Mouse (Mus musculus) kidney, postnatal 10 days (tissue): ENCODE measurements around the gene Olfr922.

Experiments
- DNase-seq: peaks from one replicate; pipeline ENCODE4 v3.0.0; 2021; ENCODE audit warnings: mixed read lengths

Gene Olfr922

DNA sequence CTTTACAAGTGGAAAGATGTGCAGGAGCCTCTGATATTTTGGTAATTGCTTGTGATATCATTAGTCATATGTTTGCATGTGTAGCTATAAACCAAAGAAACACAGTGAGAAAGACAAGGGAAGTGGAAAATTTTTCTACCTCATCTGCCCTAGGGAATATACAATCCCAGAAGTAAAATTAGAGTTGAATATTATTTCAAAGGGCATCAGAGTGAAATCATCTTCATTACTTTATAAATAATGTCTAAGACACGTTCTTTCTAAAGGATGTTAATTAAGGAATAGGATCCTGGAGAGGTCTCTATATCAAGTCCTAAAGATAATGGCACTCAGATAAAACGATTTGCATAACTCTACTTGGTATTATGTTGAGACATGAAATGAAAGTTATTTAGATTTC is at the start of gene Olfr922:
Gene Olfr922 (plus strand): TSS at position 301 of the 400 bp plus-strand sequence.
- no peak for DNase-seq

DNA sequence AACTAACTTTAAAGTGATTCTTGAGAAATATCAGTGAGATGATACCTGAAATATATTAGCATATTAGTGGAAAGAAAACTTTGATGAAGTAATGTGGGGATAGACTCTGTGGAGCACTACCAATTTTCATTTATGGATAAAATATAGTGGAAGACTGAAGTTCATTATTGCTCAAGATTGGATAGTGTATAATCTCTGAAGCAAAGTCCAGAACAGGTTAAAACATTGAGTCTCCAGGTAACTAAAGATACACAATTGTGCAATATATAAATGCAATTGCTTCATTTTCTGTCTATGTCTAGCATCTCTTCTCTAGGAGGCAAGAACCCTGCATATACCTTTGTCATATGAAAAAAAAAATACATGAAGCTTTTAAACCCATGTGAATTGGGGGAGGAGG is 41.6 kb upstream of the Olfr922 start, which contains the start of gene Olfr921:
Gene Olfr921 (plus strand): TSS at position 301 of the 400 bp plus-strand sequence.
- DNase-seq = no peak

DNA sequence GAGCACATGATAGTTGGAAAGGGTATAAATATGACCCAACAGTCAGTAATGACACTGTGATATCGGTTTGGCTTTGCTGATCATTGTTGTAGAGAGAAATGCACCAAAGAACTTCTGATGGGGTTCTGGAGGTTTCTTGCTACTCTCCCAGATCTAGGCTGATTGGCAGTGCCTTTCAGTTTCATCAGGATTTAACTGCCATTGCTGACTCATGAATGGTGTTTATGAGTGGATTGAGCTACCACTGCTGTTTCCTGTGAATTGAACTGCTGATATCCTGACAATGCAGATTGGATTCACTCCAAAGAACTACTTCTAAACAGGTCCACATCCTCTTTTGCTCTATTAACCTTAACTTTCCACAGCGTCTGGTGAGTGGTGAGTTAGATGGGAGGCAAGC is 21.7 kb upstream of the Olfr922 start:
- no peak for DNase-seq

DNA sequence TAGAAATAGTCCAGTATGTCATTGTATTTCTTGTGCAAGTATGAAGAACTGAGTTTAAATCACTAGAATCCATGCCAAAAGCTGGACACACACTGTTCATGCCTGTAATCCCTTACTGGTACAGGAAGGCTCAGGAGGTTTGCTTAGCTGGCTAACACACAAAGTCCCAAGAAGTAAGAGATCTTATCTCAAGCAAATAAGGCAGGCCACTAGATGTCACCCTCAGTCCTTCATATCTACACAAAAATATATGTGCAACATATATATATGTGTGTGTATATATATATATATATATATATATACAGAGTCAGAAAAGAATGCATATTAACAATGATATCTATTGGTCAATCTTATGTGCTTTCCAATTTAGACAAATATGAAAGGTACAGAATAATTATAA is 8.7 kb upstream of the Olfr922 start:
- DNase-seq = no peak

DNA sequence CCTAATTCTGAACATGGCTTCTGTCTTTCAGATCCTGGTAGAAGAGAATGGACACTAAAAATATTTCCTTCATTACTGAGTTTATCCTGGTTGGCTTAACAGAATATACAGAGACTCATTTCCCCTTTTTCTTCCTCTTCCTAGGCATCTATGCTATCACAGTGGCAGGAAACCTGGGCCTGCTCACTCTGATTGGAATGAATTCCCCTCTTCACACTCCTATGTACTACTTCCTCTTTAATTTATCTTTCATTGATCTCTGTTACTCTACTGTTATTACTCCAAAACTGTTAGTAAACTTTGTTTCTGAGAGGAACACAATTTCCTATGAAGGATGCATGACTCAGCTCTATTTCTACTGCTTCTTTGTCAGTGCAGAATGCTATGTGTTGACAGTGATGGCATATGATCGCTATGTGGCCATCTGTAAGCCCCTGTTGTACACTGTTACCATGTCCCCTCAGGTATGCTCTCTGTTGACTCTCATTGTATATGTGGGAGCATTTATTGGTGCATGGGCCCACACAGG is 1.1 kb downstream of the Olfr922 start:
- no peak for DNase-seq

DNA sequence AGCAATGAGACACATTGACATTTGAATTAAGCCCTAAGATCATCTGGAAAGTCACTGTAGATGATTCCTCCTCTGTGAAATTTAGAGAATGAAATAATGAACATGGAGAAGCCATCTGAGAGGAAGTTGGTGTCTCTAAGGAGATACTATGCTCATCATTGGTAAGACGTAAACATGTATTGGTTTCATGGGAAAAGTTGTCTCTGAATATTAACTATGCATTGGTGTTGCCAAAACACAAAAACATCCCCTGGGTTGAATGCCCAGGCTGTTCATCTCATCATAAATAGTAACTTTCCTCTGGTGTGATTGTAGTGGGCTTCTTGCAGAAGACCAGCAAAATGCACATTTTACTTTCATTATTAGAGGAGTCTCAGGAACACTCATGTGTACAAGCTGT is 11.8 kb downstream of the Olfr922 start, which contains the start of gene Olfr923:
Gene Olfr923 (plus strand): TSS at position 301 of the 400 bp plus-strand sequence.
- DNase-seq = no peak

DNA sequence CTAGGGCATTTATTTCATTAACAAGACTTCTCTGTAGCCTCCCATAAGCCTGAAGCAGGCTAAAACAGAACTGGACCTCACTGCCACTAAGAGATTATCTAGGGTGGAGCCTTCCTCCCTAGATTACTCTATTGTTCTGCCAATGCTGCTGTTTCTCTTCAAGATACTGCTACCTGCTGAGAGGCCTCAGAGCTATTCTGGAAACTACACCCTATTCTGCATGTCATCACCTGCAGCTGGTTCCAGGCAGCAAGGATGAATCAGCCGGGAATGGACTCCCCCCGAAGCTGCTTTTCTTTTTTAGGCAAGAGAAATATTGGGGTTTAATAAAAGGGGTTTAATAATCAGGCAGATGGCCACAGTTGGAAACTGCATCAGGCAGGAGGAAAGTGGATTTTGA is 18.6 kb downstream of the Olfr922 start:
- no peak for DNase-seq

DNA sequence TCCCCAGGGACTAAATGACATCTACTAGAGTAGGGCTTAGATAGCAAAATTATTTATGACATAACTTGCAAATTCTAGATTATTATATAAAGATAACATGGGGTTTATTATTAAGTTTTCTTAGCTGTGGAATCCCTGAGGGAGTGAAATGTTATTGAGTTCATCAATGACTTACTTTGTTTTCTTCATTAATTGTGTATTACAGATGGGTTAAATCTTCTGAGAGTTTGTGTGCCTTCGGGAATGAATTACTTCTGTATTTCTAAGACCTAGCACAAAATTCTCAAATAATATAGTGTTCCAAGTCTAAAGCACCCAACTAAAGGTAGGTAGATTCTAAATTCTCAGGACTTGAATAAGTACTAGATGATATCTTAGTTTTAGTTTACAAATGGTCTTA is 29.7 kb downstream of the Olfr922 start, which contains the start of gene Olfr924:
Gene Olfr924 (plus strand): TSS at position 301 of the 400 bp plus-strand sequence.
- DNase-seq = no peak

DNA sequence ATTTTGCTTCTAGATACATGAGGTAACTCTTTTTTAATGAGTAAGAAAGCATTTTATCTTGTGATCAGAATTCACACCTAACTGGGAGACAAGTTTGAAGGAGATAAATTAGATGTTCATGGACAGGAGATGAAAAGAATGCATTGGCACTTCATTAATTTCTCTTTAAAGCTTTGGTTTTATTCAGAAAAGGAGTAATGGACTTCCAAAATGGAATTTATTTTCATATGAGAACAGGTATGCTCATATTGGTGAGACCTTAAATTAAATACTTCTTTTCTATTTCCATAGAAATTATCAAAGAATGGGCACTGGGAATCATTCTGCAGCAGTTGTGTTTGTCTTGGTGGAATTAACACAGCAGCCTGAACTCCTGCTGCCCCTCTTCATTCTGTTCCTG is 40.3 kb downstream of the Olfr922 start, which contains the start of gene Olfr26:
Gene Olfr26 (plus strand): TSS at position 301 of the 400 bp plus-strand sequence.
- no peak for DNase-seq
